Mouse (Mus musculus) brain, embryonic 18.5 days (tissue): ENCODE measurements around the gene Cfap45.

Experiments
- DNase-seq: peaks from one replicate; pipeline ENCODE4 v3.0.0-alpha.2; 2012; ENCODE audit warnings: low read depth, low spot score

Cfap45 gene

GRCm38 (mm10) chr1:172562641-172563464 lies 42.3 kb downstream of the Cfap45 start:
- no peak for DNase-seq

GRCm38 (mm10) chr1:172563465-172563828 lies 42.8 kb downstream of the Cfap45 start:
- no peak for DNase-seq

- no peak for DNase-seq
Observed at GRCm38 (mm10) chr1:172566131-172566530, 45.5 kb downstream of the Cfap45 start.

- no peak for DNase-seq
Observed at GRCm38 (mm10) chr1:172567758-172568157, 47.2 kb downstream of the Cfap45 start.

- DNase-seq = no peak
Observed at GRCm38 (mm10) chr1:172580116-172580515, 59.5 kb downstream of the Cfap45 start.

GRCm38 (mm10) chr1:172582436-172582835 lies 61.8 kb downstream of the Cfap45 start:
- no peak for DNase-seq

- no peak for DNase-seq
Observed at GRCm38 (mm10) chr1:172584271-172584670, 63.7 kb downstream of the Cfap45 start.

- no peak for DNase-seq
Observed at GRCm38 (mm10) chr1:172585026-172585425, 64.4 kb downstream of the Cfap45 start.

- no peak for DNase-seq
Observed at GRCm38 (mm10) chr1:172585612-172586567, 65.3 kb downstream of the Cfap45 start.

- DNase-seq = no peak
Observed at GRCm38 (mm10) chr1:172590385-172590784, 69.8 kb downstream of the Cfap45 start, which contains the start of gene Slamf8. Gene Slamf8 (minus strand): TSS chr1:172590568.

GRCm38 (mm10) chr1:172593321-172593720 lies 72.7 kb downstream of the Cfap45 start:
- no peak for DNase-seq

GRCm38 (mm10) chr1:172593956-172594355 lies 73.4 kb downstream of the Cfap45 start:
- no peak for DNase-seq

- no peak for DNase-seq
Observed at GRCm38 (mm10) chr1:172594495-172594894, 73.9 kb downstream of the Cfap45 start.
